Mouse (Mus musculus) liver, postnatal 0 days (tissue): ENCODE measurements at regions not wholly inside any gene's neighbourhood (a gene's known extent, or its start where the extent isn't known, plus 50 kb on each side); places are given as distances from the start of the nearest gene placed in this dataset.

Experiments used
- CTCF ChIP-seq: sonication (generic); IDR thresholded peaks from 2 replicates; pipeline ENCODE4 v1.5.1; 2016; ENCODE audit warnings: antibody characterized with exemption, low read depth
- EP300 ChIP-seq: IDR thresholded peaks from 2 replicates; pipeline ENCODE4 v1.6.1; 2016; ENCODE audit warnings: antibody characterized with exemption, low read depth, mild to moderate bottlenecking

DNA sequence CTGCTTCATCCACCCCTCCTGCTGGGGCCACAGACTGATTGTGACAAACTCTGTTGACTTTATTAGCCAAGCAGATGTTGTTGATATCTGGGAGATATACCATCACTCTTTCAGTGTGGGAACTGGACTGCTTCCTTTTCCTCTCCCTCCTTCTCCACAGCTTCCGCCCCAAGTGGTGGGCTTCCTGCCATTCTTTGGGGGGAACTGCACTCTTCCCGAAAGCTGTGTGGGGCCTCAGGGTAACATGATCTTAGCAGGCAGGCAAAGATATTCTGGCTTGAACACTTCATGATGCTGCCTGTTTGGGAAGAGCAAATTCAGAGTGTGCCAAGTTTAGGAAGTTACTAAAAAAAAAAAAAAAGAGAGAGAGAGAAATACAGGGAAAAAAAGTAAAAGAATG is 267.1 kb upstream of the Maf start:
- TF ChIP-seq CTCF (no peak), EP300 (no peak)
